Mouse (Mus musculus) T-helper 1 cell (primary cell): ENCODE results near the gene Lexm.

Source experiments
- in situ Hi-C: fragments of 300-600 bp; cut with MboI, MseI; formaldehyde crosslinking; loops from one replicate; pipeline ENCODE4 v1.15.1; 2025; ENCODE audit warnings: high pct_unique_total_duplicates

The Lexm gene

GRCm38 (mm10) chr4:106545817-106546373 lies 71.1 kb downstream of the Lexm start:
- in situ Hi-C loops: no loop called here

- in situ Hi-C loops: no loop called here
These were observed 74.8 kb downstream of the Lexm start for GRCm38 (mm10) chr4:106542211-106542610.

- in situ Hi-C loops: no loop called here
These were observed 75.5 kb downstream of the Lexm start for GRCm38 (mm10) chr4:106541491-106541890.
